Mouse (Mus musculus) heart, adult 8-10 months (tissue): ENCODE results near the gene Pak6. TPM values are rescaled to one million over a fixed set of nuclear protein-coding genes. Genes with fewer than 3 reads are reported as not detected.

Experiments
- DNase-seq: peaks from one replicate; pipeline ENCODE4 v3.0.0; 2022; ENCODE audit warnings: low spot score
- total RNA-seq, 4 experiments: library from RNA; stranded (reverse); gene quantifications; 2 replicates each; pipeline ENCODE4 v1.2.4; 2022

The Pak6 gene
- total RNA-seq, 4 experiments from 2014 or later: 7.5 to 13.4 (median 11.4) TPM

DNA sequence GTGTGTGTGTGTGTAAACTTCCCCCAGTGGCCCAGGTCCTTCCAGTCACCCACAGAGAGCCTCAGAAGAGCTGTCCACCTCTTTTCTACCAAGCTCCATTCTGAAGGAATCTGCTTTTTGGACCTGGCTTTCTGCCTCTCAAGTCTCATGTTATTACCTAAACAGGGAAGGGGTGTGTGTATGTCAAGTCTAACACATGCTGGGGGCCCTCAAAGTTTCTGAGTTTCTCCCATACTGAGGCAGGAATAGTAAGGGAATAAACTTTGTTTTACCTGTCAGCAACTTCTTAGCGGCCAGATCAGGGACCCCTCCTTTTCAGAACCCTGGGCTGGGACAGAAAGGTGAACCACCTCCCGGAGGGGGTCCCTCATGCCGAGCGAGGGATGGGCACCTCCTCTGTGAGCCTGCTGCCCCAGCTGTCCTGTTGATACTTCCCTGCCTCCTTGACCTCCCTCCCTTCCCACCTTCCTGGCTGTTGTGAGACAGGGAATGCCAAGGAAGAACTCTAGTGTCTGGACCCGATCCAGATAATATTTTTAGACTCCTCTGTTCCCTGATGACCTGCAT lies 34.3 kb downstream of the Pak6 start:
- no peak for DNase-seq

- DNase-seq: no peak
Measured at GRCm38 (mm10) chr2:118697955-118698354, 34.9 kb downstream of the Pak6 start.

DNA sequence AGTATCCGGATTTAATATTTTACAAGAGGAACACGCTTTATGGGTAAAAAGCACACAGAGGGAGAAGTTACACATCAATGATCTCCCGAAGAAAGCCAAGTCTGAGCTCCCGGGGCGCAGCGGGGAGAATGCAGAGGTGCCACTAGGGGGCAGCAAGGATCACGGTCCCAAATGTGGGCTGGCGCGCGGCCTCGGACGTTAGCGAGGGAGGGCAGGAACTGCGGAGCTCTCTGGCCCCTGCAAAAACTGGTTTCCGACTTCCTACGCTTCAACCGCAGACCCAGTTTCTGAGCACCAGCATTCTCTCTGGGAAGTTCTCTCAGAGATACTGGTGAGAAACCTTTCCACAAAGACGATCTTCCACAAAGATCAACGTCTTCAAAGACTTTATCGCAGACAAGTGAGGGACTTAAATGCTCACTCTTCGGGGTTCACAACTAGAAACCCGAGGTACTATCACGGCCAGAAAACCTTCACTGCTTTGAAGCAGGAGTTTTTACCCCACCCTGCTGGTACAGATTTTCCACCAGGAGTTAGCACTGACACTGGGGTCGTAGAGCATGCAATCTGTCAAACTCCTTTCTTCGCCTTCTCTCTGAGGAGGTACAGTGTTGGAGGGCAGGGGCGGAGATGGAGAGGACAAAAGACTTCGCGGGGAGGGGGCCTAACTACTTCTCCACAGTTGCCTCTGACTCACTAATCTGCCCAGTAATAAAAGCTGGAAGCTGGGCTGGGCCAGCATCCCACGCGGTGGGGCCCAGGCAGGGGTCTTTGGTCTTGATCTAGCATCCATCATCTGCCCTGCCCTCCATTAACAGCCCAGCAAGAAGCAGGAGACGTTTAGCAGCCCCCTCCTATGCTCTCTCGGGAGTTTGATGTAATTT lies 37.3 kb downstream of the Pak6 start:
- peak; percentile 85 for DNase-seq

GRCm38 (mm10) chr2:118701161-118701560 lies 38.1 kb downstream of the Pak6 start:
- DNase-seq: no peak

DNA sequence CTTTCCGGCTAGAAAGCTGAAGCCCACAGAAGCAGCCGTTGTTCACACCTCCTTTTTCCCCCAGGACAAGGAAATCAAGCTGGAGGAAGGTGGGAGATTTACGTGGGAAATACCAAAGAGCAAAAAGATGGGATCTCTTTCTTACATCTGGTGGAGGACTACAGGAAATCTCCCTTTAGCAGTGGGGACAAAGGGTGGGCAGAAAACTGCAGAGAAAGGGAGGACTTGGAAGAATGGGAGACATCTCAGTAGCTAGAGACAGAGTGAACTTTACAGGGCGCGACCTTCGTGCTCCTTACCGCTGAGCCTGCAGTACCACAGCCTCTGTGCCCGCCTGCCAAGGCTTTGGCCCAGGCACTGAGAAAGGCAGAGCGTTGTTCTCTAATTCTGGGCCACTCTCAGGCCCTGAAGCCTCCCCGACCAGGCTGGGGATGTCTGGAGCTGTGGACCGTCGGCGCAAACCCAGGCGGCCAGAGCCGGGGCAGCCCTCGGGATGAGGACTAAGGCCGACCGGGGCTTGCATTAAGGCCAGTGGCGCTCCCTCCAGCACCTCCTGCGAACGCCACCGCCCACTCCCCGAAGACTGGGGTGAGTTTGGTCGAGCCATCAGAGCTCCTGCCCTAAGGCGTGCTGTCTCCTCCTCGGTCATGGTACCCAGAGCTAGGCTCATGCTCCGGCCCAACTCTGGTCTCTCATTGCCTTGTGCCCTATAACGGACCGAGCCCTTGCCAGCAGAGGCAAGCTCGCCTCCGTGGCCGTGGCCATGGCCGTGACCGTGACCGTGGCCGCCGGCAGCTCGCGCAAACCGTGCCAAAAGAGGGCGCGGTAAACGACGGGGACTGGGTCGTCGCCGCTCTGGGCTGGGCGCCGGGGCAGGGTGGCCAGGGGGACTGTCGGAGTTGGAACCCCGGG lies 39.1 kb downstream of the Pak6 start:
- DNase-seq: no peak

GRCm38 (mm10) chr2:118702883-118703761 lies 40.0 kb downstream of the Pak6 start:
- DNase-seq: no peak

- no peak for DNase-seq
Measured at GRCm38 (mm10) chr2:118703913-118704730, 41.0 kb downstream of the Pak6 start, which contains the start of gene Ankrd63. TSS of gene Ankrd63 (minus strand) at chr2:118703963.

- no peak for DNase-seq
Measured at GRCm38 (mm10) chr2:118706436-118706835, 43.3 kb downstream of the Pak6 start.

DNA sequence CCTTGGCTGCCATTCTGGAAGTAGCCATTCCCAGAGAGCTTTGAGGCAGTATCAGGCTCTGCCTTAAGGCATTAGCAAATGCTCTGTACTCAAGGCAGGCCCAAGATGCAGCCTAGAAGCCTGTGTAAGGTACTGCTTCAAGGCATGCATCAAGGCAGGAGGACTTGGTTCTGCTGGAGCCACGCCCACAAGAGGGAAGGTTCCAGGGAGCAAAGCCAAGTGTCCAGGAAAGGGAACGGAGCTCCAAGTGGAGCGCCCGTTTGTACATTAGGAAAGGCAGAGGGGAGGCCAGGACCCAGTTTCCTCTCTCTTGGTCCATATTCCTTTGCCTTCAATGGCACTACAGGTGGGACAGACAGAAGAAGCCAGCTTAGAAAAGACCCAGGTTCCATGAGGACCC lies 45.4 kb downstream of the Pak6 start:
- DNase-seq: no peak

DNA sequence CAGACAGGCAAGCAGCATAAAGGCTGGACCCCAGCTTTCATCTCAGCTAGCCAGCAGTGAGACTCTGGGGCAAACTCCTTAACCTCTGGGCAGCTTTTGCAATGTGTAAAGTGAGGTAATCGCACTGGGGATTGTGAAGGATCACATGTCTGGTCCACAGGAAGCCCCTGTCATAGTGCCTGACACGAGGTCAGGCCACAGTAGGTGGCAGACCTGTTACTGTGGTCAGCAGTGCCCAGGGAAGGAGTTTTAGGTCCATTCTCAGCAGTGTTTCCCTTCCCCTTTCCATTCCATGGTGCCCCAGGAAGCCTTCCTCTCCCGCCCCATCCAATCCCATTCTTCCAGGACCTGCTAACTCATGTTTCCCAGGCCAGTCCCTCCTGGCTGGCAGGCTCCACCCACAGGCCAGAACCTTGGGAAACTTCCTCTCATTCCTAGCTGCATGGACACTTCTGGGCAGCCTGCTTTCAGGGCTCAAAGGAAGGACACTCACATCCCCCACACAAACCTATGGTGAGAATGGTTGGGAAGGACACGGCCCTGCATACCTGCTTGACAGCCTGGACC lies 46.6 kb downstream of the Pak6 start:
- no peak for DNase-seq

- no peak for DNase-seq
Measured at GRCm38 (mm10) chr2:118711038-118711494, 48.0 kb downstream of the Pak6 start.

- no peak for DNase-seq
Measured at GRCm38 (mm10) chr2:118713631-118714030, 50.5 kb downstream of the Pak6 start.

GRCm38 (mm10) chr2:118714230-118714629 lies 51.1 kb downstream of the Pak6 start:
- no peak for DNase-seq

- peak; percentile 77 for DNase-seq
Measured at GRCm38 (mm10) chr2:118716677-118717076, 53.6 kb downstream of the Pak6 start.

GRCm38 (mm10) chr2:118723693-118724486 lies 60.8 kb downstream of the Pak6 start:
- DNase-seq: no peak

DNA sequence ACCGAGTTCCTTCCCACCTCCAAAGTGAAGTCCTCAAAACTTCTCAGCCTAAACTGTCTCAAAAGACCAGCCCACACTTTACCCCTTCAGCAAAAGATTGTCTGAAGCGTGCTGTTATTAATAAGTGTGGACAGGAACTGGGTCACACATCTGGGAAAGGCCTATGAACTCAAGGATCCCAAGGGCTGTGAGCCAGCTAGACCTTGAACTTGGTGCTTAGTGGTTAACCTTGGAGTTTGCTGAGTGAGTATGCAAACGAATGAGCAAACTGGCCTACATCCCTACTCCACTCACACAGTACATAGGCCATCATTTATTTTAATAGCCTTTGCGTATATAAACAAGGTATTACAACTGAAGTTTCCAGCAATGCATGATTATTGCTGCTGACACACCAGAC lies 62.4 kb downstream of the Pak6 start:
- DNase-seq: no peak

DNA sequence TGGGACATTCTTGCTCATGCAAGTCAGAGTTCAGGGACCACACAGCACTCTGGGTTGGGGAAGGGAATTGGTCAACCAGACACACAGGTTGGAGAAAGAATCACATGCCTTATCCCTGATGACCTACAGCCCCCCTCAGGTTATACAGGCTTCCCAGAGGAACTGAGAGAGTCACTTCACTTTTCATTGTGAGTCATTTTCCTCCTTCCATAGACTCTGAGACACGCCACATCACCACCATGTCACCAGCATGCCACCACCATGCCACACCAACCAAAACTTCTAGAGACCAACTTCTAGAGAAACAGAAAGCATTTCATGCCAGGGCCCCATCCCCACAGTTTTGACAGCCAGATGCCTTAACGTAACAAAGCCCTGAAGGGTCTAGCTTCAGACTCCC lies 63.8 kb downstream of the Pak6 start:
- no peak for DNase-seq

DNA sequence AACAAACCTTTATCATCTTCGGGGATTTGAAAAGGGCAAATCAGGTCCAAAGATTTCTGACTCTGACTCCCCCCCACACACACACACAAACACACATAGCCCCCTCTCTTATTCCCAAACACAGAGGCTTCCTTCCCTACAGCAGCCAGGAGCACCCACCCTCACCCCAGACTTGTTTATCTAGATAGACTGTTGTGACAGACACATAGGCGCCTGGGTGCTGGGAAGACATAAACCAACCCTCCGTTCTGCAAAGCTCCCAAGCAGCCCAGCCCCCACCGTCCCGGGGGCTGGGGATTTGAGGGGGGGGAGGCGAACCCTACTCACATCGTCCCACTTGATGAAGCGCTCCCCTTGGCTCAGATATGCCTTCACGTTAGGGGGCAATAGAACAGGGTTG lies 64.8 kb downstream of the Pak6 start:
- DNase-seq: no peak

- DNase-seq: no peak
Measured at GRCm38 (mm10) chr2:118728337-118728736, 65.2 kb downstream of the Pak6 start, which contains the start of gene Plcb2. TSS of gene Plcb2 (minus strand) at chr2:118728438.
